Mouse (Mus musculus) urinary bladder, postnatal 4 days (tissue): ENCODE data around the gene Nrgn.
A peak's percentile ranks its signal among the peaks of the same experiment; 100 is the strongest.

ENCODE experiments used
- DNase-seq, 2 experiments: peaks; one replicate each; pipeline ENCODE4 v3.0.0; 2021 to 2022; ENCODE audit warnings: low spot score in 2 of 2

The Nrgn gene

DNA sequence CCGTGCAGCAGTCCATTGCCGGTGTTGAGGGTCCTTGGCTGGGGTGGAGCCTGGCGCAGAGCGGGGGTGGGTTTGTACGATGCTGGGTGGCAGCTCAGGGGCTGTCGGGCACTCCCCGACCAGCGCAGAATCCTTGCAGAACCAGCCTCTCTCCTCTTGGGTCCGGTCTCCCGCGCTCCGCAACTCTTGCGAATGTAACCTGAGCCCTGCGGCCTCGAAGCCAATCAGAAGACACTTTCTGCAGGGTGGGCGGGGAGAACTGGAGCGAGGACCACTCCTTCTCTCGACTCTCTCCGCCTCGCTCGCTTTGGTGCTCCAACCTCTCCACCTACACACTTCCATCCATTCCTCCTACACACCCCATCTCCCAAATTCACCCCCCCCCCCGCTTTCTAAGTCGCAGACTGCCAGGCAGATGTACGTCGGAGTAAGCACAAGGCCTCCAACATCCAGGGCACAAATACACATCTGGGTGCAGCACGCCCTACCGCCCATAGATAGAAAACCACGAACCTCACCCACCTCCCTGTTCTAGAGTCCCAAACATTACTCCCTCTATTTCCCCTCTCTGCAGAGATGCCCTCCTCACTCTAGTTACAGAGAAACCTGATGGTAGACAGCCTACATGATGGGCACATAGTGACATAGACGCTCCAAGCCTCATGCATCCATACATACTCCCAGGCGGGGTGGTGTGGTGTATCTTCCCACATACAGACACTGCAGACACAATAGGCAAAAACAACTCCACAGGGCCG, at the start of gene Nrgn:
Gene Nrgn, minus strand, starts transcription at position 369 of the 758 bp plus-strand sequence.
- peak; percentile 73 to 87 for DNase-seq

DNA sequence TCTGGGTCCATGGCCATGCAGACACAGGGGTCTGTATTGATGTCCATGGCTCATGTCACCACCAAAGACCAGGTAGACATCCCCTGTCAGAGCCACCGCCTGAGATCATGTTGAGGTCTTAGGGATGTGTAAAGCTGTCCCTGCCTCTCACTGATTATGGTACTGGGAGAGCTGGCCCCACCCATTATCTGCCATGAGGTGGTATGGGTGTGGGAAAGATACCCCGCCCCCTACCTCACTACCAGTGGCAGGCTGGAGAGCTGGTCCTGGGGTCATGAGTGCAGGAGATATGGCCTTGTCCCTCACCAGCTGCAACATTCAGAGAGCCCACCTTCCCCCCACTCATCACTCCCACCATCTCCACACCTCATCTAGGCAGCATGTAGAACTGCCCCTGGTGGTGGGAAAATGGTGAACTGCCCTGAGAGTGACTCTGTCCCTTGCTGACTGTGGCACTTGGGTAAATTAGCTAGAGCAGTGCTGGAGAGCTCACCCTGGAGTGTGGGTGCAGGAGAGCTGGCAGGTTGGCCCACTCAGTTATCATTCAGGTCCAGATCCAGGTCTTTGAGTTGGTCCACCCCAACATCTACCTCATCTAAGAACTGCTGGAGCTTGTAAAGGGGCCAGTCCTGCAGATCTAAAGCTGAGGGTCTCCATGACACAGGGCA, 48.0 kb upstream of the Nrgn start:
- no peak for DNase-seq

DNA sequence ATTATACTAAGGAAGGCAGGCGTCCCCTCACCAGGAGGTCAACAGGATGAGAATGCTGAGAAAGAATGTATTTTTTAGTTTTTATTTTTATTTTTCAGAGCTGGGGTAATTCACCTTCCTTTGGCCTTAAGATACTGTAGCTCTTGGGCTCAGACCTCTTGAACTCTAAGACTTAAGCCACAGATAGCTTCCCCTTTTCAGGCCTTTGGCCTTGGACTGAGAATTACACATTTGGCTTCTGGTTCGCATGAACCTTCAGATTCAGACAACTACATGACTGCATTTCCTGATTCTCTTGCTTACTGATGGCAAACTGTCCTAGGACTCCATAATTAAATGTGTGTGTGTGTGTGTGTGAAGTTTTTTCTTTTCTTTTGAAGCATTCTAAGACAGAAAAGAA, 45.9 kb upstream of the Nrgn start:
- no peak for DNase-seq

DNA sequence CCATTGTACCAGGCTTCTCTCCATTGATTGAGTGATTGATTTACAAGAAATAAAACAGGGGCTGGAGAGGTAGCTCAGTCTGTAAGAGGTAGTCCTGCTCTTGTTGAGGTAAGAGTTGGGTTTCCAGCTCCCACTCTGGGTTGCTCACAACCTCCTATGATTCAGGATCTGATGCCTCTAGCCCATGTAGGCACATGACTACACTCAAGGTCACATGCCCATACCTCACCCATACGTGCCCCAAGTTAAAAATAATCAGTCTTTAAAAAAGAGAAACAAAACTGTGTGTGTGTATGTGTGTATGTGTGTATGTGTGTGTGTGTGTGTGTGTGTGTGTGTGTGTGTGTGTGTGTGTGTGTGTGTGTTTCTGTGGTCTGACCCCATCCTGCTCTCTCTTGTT, 42.9 kb upstream of the Nrgn start:
- DNase-seq = no peak

DNA sequence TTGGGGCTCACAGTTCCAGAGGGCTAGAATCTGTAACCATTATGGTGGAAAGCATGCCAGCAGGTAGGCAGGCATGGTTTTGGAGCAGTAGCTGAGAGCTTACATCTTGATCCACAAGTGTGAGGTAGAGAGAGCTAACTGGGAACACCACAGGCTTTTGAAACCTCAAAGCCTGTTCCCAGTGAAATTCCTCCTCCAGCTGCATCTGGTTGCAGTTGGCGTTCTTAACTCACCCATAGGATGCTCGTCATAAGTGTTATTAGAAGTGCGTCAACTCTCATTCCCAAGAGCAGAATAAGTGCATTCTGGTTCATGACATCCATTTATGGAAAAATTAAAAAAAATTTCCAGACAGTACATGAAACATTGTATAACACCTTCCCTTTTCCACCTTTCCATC, 41.0 kb upstream of the Nrgn start:
- no peak for DNase-seq

DNA sequence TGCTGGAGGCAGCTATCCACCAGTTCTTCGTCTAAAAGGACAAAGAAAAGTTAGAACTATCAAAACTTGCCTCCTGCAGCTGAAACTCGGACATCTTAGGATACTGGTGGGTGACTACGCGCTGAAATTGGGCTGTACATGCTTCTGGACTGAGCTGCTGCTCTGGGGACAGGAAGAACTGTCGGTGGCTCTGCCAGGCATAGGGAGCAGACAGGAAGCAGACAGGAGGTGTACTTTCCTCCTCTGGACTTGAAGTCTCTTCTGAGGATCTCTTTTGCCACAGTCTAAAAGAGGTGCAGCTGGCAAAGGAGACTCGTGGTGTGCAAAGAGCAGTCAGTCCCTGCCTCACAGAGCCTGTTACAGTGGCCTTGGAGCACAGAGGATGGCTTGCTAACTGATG, 39.9 kb upstream of the Nrgn start:
- DNase-seq = no peak

DNA sequence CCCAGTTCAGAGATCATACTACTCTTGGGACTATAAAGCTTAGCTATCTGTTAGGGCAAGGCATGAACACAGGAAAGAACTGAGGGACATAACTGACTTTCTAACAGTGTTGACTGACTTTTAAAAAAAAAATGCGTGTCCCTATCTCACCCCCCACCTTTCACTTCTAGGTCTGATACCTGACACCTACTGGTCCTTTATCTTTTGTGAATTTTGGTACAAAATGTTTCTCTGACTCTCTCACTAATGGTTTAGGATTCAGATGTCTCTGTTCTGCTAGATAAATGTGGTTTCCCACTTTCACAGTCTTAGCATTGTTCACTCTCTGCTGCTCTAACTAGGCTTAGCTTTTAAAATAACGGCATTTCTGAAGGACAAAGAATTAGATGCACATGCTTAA, 39.3 kb upstream of the Nrgn start:
- DNase-seq = no peak

DNA sequence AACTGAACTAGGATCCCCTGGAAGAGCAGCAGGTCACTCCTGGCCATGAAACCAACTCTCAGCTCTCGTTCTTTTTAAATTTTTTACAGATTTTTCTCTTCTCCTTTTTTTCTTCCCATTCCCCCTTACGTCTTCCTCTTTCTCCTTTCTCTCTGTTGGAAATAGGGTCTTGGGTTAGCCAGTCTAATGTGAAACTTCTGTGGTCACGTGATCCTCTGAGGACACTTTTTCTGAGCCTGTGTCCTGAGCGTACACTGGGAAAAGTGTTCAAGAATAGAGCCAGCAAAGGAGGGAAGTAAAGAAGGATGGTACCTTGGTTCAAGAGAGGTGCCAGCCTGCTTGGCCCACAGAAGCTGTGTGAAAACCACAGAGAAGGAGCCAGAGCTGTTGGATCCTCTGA, 37.7 kb upstream of the Nrgn start:
- DNase-seq = no peak

DNA sequence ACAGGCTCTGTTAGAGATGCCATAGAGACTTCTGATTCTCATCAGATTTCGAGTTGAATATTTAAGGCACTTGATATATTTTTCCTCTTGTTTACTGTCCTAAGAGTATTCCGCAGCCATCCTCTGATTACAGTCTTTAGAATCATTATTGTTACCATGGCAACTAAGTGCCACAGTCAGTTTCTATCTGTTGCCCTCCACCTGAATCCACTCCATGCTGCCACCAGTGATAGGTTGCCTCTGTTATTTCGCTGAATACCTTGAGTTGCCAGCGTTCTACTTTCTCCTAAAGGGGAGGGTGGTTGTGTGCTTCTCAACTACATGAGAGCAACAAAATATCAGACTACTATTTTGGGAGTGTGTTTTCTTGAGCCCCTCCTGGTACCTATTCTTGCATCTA, 34.0 kb upstream of the Nrgn start:
- DNase-seq = no peak

DNA sequence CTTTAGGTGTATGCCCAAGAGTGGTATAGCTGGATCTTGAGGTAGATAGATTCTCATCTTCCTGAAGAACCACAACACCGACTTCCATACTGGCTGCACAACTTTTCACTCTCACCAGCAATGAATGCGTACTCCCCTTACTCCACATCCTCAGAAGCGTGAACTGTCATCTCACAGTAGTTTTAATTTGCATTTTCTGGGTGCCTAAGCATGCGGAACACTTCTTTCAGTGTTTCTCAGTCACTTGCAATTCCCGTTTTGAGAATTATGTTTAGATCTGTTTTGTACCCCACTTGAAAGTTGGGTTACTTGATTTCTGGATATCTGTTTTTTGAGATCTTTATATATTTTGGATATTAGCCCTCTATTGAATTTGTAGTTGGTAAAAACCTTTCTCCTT, 30.9 kb upstream of the Nrgn start:
- DNase-seq = no peak

DNA sequence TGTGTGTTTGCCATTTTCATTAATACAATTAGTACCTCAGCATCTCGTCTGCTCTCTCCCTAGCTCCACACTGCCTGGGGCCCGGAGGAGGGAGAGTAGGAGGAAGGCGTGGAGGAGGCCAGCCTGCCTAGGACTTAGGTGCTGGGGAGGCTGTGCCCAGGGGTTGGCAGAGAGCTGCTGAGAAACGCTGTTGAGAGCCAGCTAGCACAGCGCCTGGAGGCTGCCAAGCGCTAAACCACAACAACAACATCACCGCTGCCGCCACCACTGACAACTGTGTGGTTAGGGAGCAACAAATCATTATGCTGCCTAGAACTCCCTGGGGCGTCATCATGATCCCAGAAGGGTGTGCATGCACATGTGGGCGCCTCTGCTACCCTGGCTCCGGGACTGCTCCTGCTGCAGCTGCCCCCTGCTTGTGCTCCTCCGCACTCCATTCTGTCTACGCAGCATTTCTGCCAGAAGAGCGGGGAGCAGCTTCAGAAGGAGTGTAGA, 23.8 kb upstream of the Nrgn start:
- DNase-seq = no peak

DNA sequence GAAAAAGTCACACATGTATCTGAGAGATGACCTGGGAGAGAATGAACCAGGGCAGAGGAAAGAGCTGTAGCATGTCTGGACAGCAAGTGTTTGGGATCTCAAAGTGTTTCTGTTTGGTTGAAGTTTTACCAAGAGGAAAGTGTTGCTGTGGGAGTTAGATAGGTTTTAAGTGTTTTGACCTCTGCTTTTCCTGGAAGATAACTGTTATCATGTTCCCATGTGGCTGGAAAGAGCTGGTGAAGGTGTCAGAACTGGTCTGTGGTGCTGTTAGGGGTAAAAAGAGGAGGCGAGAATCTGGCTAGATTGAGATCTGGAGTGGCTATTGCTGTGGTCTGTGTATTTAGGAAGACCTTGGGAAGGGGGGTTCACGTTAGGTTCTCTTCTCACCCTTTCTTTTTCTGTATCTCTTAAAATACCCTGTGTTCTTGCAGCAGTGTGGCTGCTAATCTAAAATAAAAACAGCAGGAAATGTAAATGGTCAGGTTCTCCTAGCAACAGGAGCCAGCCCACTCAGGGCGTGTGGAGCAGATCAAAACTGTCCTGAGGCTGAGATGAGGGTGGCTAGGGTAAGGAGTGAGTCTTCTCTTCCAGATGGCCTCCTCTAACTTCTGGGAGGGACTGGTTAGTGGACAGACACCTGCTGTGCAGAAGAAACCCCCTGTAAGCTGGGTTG, 19.6 kb upstream of the Nrgn start:
- no peak for DNase-seq

DNA sequence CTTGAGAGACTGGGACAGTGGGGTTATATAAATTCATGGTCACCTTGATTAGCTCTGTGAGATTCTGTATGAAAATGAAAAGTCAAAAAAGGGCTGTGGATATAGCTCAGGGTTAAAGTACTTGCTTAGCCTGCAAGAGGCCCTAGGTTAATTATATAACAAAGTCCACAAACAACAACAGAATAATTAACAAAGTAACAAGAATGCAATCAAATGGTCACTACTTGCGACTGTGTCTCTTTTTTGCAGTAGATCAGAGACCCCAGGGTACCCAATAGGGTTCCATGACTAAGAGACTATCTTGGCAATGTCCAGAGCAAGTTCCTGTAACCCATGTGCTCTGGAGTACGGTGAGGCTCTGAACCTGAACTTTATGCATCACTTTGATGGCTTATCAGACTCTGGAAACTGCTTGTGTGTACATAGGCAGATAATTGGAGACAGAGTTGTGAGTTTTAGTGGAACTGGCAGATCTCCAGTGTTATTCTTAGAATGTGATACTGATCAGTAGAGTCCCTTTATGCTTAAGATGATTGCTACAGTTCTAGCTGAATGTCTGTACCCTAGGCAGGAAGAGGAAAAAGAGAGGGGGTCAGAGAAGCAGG, 16.6 kb upstream of the Nrgn start:
- DNase-seq = no peak

DNA sequence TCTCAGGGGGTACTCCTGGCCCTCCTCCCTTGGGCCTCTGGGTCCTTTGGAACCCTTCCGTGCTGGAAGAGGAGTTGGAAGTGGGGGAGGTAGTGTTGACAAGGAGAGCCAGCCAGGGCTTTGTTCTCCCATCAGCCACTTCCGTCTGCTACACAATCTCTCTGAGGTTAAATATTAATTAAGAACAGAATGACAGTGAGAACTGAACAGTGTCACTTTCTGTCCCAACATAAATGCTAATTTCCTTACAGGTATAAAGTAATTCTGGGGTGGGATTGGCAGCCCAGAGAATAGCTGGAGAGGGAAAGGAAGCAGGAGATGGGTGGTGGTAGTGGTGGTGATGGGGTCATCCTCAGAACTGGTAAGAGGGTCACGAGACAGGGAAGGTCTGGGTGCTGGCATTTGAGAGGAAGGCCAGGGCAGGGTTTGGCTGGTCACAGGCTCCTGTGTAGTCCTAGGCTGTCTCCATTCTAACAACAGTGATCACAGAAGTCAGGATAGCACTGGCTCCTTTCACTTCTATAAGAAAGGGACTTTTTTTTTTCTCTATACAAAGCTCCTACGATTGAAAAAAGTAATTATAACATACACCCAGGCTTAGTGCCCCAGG, 16.0 kb upstream of the Nrgn start:
- no peak for DNase-seq

DNA sequence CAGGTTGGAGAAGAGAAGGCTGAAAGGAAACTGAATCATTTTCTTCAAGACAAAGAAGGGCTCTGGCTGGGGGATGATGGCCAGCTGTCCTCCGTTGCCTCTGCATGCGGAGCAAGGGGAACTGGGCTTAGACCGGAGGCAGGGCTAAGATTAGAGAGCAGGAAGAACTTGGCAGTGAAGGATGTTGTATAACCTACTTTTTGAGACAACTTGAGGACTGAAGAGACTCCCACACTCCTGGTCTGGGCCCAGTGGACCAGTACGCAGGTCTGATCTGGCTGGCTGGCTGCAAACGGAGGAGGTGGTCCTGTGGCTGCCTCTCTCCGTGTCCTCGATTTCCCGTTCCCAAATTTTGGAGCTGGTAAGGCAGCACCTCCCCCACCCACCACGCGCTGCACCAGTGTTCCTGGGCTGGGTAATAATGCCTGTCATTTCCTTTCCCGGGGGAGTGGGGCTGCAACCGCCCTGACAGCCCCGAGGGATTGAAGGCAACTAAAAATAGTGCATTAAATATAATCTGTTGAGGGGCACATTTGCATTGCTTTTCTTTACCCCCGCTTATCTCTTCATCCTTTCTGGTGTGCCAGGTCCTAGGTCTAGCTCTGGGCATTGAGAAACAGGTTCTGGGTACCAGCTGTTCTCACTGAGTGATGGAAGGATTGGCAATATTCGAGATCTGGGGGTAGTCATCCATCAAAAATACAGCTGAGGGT, 15.3 kb upstream of the Nrgn start:
- no peak for DNase-seq

DNA sequence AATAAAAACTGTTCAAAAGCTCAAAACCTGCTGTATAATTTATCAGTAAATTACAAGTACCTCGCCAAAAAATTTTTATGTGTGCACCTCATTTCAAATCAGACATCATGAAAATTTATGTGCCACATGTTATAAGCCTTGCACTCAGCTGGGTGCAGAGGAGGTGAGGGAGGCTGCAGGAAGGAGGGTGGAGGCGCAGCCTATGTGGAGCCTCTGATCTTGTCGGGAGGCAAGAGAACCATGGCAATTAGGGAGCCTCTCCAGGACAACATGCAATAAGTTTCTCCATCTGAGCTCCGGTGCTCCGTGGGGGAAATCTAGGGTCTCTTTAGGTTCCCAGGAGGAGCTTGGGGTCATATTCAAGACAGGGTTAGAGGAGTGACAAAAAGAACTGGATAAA, 14.8 kb upstream of the Nrgn start:
- no peak for DNase-seq

DNA sequence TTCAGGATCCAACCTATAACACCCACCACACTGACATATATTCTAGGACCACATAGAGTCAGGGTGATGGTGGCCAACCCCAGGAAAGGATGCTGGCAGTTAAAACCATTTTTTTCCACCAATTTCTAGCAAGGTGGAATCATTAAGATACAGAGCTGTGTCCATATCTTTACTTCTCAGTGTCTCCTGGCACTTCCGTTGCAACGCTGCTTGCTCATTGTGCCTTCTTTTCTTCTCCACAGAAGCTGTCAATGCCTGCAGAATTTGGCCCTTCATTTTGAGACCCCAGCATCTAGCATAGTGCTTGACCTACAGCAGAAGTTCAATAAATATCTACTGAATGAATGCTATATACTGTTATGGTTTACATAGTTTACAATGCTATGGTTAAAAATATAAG, 14.3 kb upstream of the Nrgn start:
- DNase-seq = no peak

DNA sequence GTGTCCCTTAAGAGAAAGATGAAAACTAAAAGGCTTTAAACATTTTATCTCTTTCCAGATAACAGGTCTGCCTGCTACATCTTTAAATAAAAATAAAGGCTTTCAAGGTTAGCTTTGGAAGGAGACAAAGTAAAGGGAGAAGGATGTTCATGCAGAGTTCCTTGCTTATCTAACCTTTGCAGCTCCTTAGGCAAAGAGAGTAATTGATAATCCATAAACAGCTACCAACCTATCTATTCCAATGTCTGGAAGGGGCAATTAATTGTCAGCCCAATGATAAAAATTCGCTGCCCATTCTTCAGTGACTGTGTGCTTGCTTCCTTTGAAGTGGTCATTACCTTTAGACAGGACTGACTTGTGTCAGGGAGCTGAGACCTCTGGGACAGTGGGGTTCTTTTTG, 11.1 kb upstream of the Nrgn start:
- no peak for DNase-seq

DNA sequence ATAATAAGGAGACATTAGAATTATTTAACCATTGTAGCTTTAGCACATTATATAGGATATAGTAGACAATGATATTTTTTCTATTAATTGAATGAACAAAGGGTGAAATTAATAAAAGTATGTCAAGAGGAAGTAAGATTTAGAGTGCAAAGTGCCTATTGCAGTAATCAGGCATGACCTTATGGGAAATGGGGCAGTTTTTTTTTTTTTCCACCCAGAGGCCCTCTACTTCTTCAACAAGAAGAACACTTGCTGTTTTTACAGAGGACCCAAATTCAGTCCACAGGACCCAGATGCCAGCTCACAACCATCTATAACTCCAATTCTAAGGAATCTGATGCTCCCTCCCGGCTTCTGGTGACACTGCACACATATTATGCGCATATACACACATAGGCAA, 7.9 kb upstream of the Nrgn start:
- DNase-seq = no peak

DNA sequence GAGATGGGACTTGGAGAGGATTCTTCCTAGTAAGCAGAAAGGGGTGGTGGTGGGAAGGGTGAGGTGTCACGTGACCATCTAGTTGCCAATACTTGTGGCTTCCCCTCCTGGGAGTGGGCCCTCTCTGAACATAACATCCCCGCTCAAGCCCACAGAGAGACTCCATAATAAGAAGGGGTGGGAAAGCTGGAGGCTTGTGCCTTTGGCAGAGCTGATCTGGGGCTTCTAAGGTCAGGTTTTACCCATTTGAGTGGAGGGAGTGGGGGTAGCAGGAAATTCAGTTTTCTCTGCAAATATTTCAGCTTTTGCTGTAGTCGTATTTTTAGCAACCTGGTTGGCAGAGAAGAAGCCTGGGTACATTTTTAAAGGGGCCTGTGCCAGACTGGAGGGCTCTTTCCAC, 3.7 kb upstream of the Nrgn start:
- DNase-seq = no peak
